Mouse (Mus musculus) lung, embryonic 14.5 days (tissue): ENCODE measurements around the gene Pfdn4. TPM values are rescaled to one million over a fixed set of nuclear protein-coding genes. Genes with fewer than 3 reads are reported as not detected.

ENCODE experiments used
- ATAC-seq: fragments of 200-750 bp; cut with Nextera tagmentation; 2 replicates; pipeline ENCODE4 v1.8.0; 2017; ENCODE audit warnings: mild to moderate bottlenecking, moderate TSS enrichment, moderate library complexity; ENCODE audit not compliant: insufficient read depth
- DNase-seq: peaks from one replicate; pipeline ENCODE4 v3.0.0-alpha.2; 2015
- H3K27ac ChIP-seq: fragments of 300-500 bp; sonication (generic); 2 replicates; pipeline ENCODE4 v1.5.1; 2014; ENCODE audit warnings: low read depth, mild to moderate bottlenecking, moderate library complexity
- H3K27me3 ChIP-seq: fragments of 300-500 bp; sonication (generic); 2 replicates; pipeline ENCODE4 v1.6.1; 2014; ENCODE audit warnings: low read length, control low read depth; ENCODE audit not compliant: insufficient read depth
- H3K36me3 ChIP-seq: fragments of 300-500 bp; sonication (generic); 2 replicates; pipeline ENCODE4 v1.6.1; 2014; ENCODE audit warnings: control low read depth; ENCODE audit not compliant: insufficient read depth
- H3K4me1 ChIP-seq: fragments of 300-500 bp; sonication (generic); 2 replicates; pipeline ENCODE4 v1.6.1; 2014; ENCODE audit warnings: antibody characterized with exemption, control low read depth; ENCODE audit not compliant: insufficient read depth
- H3K4me2 ChIP-seq: fragments of 300-500 bp; sonication (generic); 2 replicates; pipeline ENCODE4 v1.6.1; 2014; ENCODE audit warnings: mild to moderate bottlenecking
- H3K4me3 ChIP-seq: fragments of 300-500 bp; sonication (generic); 2 replicates; pipeline ENCODE4 v1.5.1; 2014; ENCODE audit warnings: low read depth, low read length
- H3K9ac ChIP-seq: fragments of 300-500 bp; sonication (generic); 2 replicates; pipeline ENCODE4 v1.6.1; 2014
- H3K9me3 ChIP-seq: fragments of 300-500 bp; sonication (generic); 2 replicates; pipeline ENCODE4 v1.6.1; 2016; ENCODE audit warnings: low read depth, low read length, control low read depth
- CTCF ChIP-seq: IDR thresholded peaks from 2 replicates; pipeline ENCODE4 v1.5.1; 2016; ENCODE audit warnings: antibody characterized with exemption, low read depth
- WGBS: fragments of 180-500 bp; shearing (Covaris S2); extraction: QIAGEN DNeasy Blood & Tissue Kit; methylation state at CpG from one replicate; pipeline ENCODE4 v1.1.7; 2014; 5-methylcytosine and 5-hydroxymethylcytosine counted together
- polyA plus RNA-seq: library from polyadenylated mRNA; unstranded; fragments of >200 nt; fragmentation: Nextera tagmentation; extraction: Ambion mirVana; gene quantifications from 2 replicates; pipeline ENCODE4 v1.2.1, GENCODE M21; 2014

Gene Pfdn4
- polyA plus RNA-seq, 1 experiment from 2014 or later: 78.5 TPM

GRCm38 (mm10) chr2:170548046-170548445 lies 51.8 kb downstream of the Pfdn4 start:
- Histone ChIP-seq H3K36me3 (no peaks in the 10 kb centered on the region), H3K27ac (no peak overlapping the region), H3K4me3 (no peak overlapping the region), H3K4me1 (peaks cover 13% of the 10 kb centered on the region), H3K9me3 (no peaks in the 10 kb centered on the region), H3K4me2 (no peak overlapping the region), H3K9ac (no peak overlapping the region), H3K27me3 (no peaks in the 10 kb centered on the region)
- 31% methylated on average over 4 of the region's 4 CpGs for WGBS
- no peak for ATAC-seq
- peak; percentile 31 for DNase-seq
- TF ChIP-seq CTCF: no peak

- Histone ChIP-seq H3K27me3 (no peaks in the 10 kb centered on the region), H3K4me3 (no peak overlapping the region), H3K36me3 (no peaks in the 10 kb centered on the region), H3K9ac (no peak overlapping the region), H3K4me1 (peaks cover 13% of the 10 kb centered on the region), H3K27ac (no peak overlapping the region), H3K4me2 (no peak overlapping the region), H3K9me3 (no peaks in the 10 kb centered on the region)
- DNase-seq (no peak), ATAC-seq (no peak)
- no peak for TF ChIP-seq CTCF
- WGBS: 82% methylated on average over 2 of the region's 2 CpGs
Measured at GRCm38 (mm10) chr2:170549146-170549545, 52.9 kb downstream of the Pfdn4 start.

- Histone ChIP-seq H3K27me3 (no peaks in the 10 kb centered on the region), H3K9me3 (no peaks in the 10 kb centered on the region), H3K4me3 (no peak overlapping the region), H3K27ac (peak overlapping the region; percentile 60), H3K36me3 (no peaks in the 10 kb centered on the region), H3K4me2 (no peak overlapping the region), H3K4me1 (peaks cover 13% of the 10 kb centered on the region), H3K9ac (no peak overlapping the region)
- TF ChIP-seq CTCF: no peak
- DNase-seq: peak; percentile 98
- peak; percentile 88 for ATAC-seq
- WGBS: 32% methylated on average over 5 of the region's 5 CpGs
Measured at GRCm38 (mm10) chr2:170550240-170550639, 54.0 kb downstream of the Pfdn4 start.

- Histone ChIP-seq H3K27me3 (no peaks in the 10 kb centered on the region), H3K36me3 (no peaks in the 10 kb centered on the region), H3K27ac (no peak overlapping the region), H3K9me3 (no peaks in the 10 kb centered on the region), H3K9ac (no peak overlapping the region), H3K4me2 (no peak overlapping the region), H3K4me3 (no peak overlapping the region), H3K4me1 (peaks cover 13% of the 10 kb centered on the region)
- no peak for TF ChIP-seq CTCF
- no peak for ATAC-seq
- DNase-seq: no peak
- WGBS: 60% methylated on average over 7 of the region's 7 CpGs
Measured at GRCm38 (mm10) chr2:170552088-170552487, 55.9 kb downstream of the Pfdn4 start.

- Histone ChIP-seq H3K9me3 (no peaks in the 10 kb centered on the region), H3K4me3 (no peak overlapping the region), H3K27ac (no peak overlapping the region), H3K9ac (no peak overlapping the region), H3K36me3 (no peaks in the 10 kb centered on the region), H3K4me1 (no peaks in the 10 kb centered on the region), H3K4me2 (no peak overlapping the region), H3K27me3 (no peaks in the 10 kb centered on the region)
- ATAC-seq (no peak), DNase-seq (no peak)
- WGBS: 64% methylated on average over 15 of the region's 15 CpGs
- TF ChIP-seq CTCF: no peak
Measured at GRCm38 (mm10) chr2:170563956-170564855, 68.0 kb downstream of the Pfdn4 start.

DNA sequence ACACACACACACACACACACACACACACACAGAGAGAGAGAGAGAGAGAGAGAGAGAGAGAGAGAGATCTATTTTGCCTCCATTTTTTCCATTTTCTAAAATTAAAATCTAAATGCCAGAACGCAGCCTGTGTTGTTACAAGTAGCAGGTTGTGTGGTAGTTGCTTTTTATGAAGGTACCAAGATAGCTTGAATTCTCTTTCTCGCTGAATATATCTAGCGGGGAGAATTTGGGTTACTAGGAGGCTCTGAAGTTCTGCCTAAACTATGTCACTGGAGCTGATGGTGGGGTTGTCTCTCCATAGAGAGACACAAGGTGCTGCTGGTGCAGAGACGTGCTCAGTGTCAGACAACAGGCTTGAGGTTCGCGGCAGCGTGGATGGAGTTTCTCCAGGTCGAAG lies 68.8 kb downstream of the Pfdn4 start:
- Histone ChIP-seq H3K9ac (no peak overlapping the region), H3K27me3 (no peaks in the 10 kb centered on the region), H3K9me3 (no peaks in the 10 kb centered on the region), H3K4me3 (no peak overlapping the region), H3K27ac (no peak overlapping the region), H3K36me3 (no peaks in the 10 kb centered on the region), H3K4me1 (no peaks in the 10 kb centered on the region), H3K4me2 (no peak overlapping the region)
- no peak for DNase-seq
- TF ChIP-seq CTCF: no peak
- no peak for ATAC-seq
- WGBS: 82% methylated on average over 8 of the region's 8 CpGs

Other genes starting within 250 kb of the Pfdn4 start
- 0.65 and 1.4 TPM in 2 replicates for gene Bcas1, start 68.6 kb upstream of the Pfdn4 start, polyA plus RNA-seq
- not detected in 2 replicates for gene Cyp24a1, start 717 bp downstream of the Pfdn4 start, polyA plus RNA-seq
- gene 4930470P17Rik, start 105.6 kb downstream of the Pfdn4 start, polyA plus RNA-seq: not detected in 2 replicates
- 0.83 and 2.1 TPM in 2 replicates for gene Dok5, start 235.4 kb downstream of the Pfdn4 start, polyA plus RNA-seq